Mouse (Mus musculus): ENCODE measurements at regions not wholly inside any gene's neighbourhood (a gene's known extent, or its start where the extent isn't known, plus 50 kb on each side); places are given as distances from the start of the nearest gene placed in this dataset.

DNA sequence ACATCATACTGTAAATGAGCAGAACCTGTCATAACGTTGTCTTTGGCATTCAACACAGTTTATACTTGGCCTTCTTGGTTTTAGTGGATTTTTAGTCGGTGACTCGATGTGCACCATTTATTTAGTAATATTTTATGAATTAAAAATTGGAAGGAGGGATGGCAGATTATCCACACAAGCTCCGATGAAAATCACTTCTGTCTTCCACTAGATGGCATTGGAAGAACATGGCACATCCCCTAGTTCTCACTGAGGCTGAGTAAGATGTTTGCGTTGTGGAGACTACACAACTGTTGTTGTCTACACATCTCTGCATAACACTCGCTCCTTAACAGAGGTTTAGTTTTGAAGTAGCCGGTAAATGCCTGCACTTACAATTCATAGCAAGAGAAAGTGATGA, 66.5 kb upstream of the Gls start:
- TF ChIP-seq POLR2A (IDR thresholded peaks at IDR 0.05; ENCODE audit: low read depth, low read length) (no peak), CTCF (conservative IDR thresholded peaks at IDR 0.05; ENCODE audit: insufficient read depth, insufficient read length, low read depth, low read length) (no peak)
